Mouse (Mus musculus): ENCODE results near the gene Rassf1. TPM values are rescaled to one million over a fixed set of nuclear protein-coding genes. Genes with fewer than 3 reads are reported as not detected.

Rassf1 gene
- polyA plus RNA-seq, 1 experiment from 2014 or later = 15.8 TPM

- Histone ChIP-seq H3K4me2 (no peak overlapping the region), H3K27ac (replicated peaks) (no peak overlapping the region), H3K27me3 (peaks cover 38% of the 10 kb centered on the region), H3K4me3 (replicated peaks) (no peak overlapping the region), H3K9me3 (replicated peaks) (no peaks in the 10 kb centered on the region), H3K9ac (no peak overlapping the region), H3K36me3 (replicated peaks) (peaks cover 16% of the 10 kb centered on the region), H3K4me1 (replicated peaks) (peaks cover 49% of the 10 kb centered on the region)
- 58% methylated on average over 5 of the region's 5 CpGs for WGBS (ENCODE audit: insufficient replicate concordance)
- ATAC-seq (ENCODE audit: insufficient read depth) = no peak
These were observed 47.0 kb downstream of the Rassf1 start for GRCm38 (mm10) chr9:107598385-107598784.

- ATAC-seq (ENCODE audit: insufficient read depth) = no peak
- peaks cover 6% of the 10 kb centered on the region for H3K36me3 ChIP-seq (replicated peaks)
- 67% methylated on average over 9 of the region's 9 CpGs for WGBS (ENCODE audit: insufficient replicate concordance)
- H3K4me1 ChIP-seq (replicated peaks) = peaks cover 46% of the 10 kb centered on the region
- H3K4me2 ChIP-seq = no peak overlapping the region
- no peak overlapping the region for H3K4me3 ChIP-seq (replicated peaks)
- peaks cover 48% of the 10 kb centered on the region for H3K27me3 ChIP-seq
- H3K9ac ChIP-seq = no peak overlapping the region
- no peak overlapping the region for H3K27ac ChIP-seq (replicated peaks)
- H3K9me3 ChIP-seq (replicated peaks) = no peaks in the 10 kb centered on the region
These were observed 48.1 kb downstream of the Rassf1 start for GRCm38 (mm10) chr9:107599433-107599832.

GRCm38 (mm10) chr9:107599842-107600241, 48.5 kb downstream of the Rassf1 start:
- H3K27ac ChIP-seq (replicated peaks) = no peak overlapping the region
- no peak for ATAC-seq (ENCODE audit: insufficient read depth)
- H3K4me3 ChIP-seq (replicated peaks) = no peak overlapping the region
- H3K9ac ChIP-seq = no peak overlapping the region
- 69% methylated on average over 14 of the region's 14 CpGs for WGBS (ENCODE audit: insufficient replicate concordance)
- no peak overlapping the region for H3K4me2 ChIP-seq
- H3K36me3 ChIP-seq (replicated peaks) = peaks cover 2% of the 10 kb centered on the region
- peaks cover 48% of the 10 kb centered on the region for H3K4me1 ChIP-seq (replicated peaks)
- peaks cover 48% of the 10 kb centered on the region for H3K27me3 ChIP-seq
- no peaks in the 10 kb centered on the region for H3K9me3 ChIP-seq (replicated peaks)

- Histone ChIP-seq H3K9ac (no peak overlapping the region), H3K4me1 (replicated peaks) (peaks cover 55% of the 10 kb centered on the region), H3K4me2 (no peak overlapping the region), H3K27ac (replicated peaks) (no peak overlapping the region), H3K27me3 (peaks cover 56% of the 10 kb centered on the region), H3K36me3 (replicated peaks) (no peaks in the 10 kb centered on the region; the same call in 1 of the 2 replicates), H3K9me3 (replicated peaks) (no peaks in the 10 kb centered on the region), H3K4me3 (replicated peaks) (no peak overlapping the region)
- 62% methylated on average over 12 of the region's 12 CpGs for WGBS (ENCODE audit: insufficient replicate concordance)
- ATAC-seq (ENCODE audit: insufficient read depth) = no peak
These were observed 49.4 kb downstream of the Rassf1 start for GRCm38 (mm10) chr9:107600745-107601144.

- peaks cover 61% of the 10 kb centered on the region for H3K27me3 ChIP-seq
- ATAC-seq (ENCODE audit: insufficient read depth) = no peak
- H3K4me3 ChIP-seq (replicated peaks) = no peak overlapping the region
- WGBS (ENCODE audit: insufficient replicate concordance) = 73% methylated on average over 11 of the region's 11 CpGs
- H3K9ac ChIP-seq = no peak overlapping the region
- H3K4me1 ChIP-seq (replicated peaks) = peaks cover 55% of the 10 kb centered on the region
- no peaks in the 10 kb centered on the region for H3K36me3 ChIP-seq (replicated peaks)
- H3K27ac ChIP-seq (replicated peaks) = no peak overlapping the region
- H3K4me2 ChIP-seq = no peak overlapping the region
- H3K9me3 ChIP-seq (replicated peaks) = no peaks in the 10 kb centered on the region
These were observed 49.9 kb downstream of the Rassf1 start for GRCm38 (mm10) chr9:107601275-107601674.

GRCm38 (mm10) chr9:107602068-107602648, 50.8 kb downstream of the Rassf1 start:
- Histone ChIP-seq H3K27me3 (peaks cover 62% of the 10 kb centered on the region), H3K4me2 (peak overlapping the region; percentile 54), H3K4me1 (replicated peaks) (peaks cover 55% of the 10 kb centered on the region), H3K4me3 (replicated peaks) (peak overlapping the region; percentile 31), H3K27ac (replicated peaks) (no peak overlapping the region), H3K36me3 (replicated peaks) (no peaks in the 10 kb centered on the region), H3K9ac (no peak overlapping the region), H3K9me3 (replicated peaks) (no peaks in the 10 kb centered on the region)
- 4% methylated on average over 10 of the region's 10 CpGs for WGBS (ENCODE audit: insufficient replicate concordance)
- 0 out of 2 replicates have a peak, but pooled peaks have one; percentile 33 for ATAC-seq (ENCODE audit: insufficient read depth)

- Histone ChIP-seq H3K9ac (no peak overlapping the region), H3K27me3 (peaks cover 62% of the 10 kb centered on the region), H3K36me3 (replicated peaks) (no peaks in the 10 kb centered on the region), H3K9me3 (replicated peaks) (no peaks in the 10 kb centered on the region), H3K4me1 (replicated peaks) (peaks cover 57% of the 10 kb centered on the region), H3K4me2 (no peak overlapping the region), H3K4me3 (replicated peaks) (no peak overlapping the region), H3K27ac (replicated peaks) (no peak overlapping the region)
- ATAC-seq (ENCODE audit: insufficient read depth) = no peak
- WGBS (ENCODE audit: insufficient replicate concordance) = 57% methylated on average over 6 of the region's 6 CpGs
These were observed 51.9 kb downstream of the Rassf1 start for GRCm38 (mm10) chr9:107603251-107603650.

- WGBS (ENCODE audit: insufficient replicate concordance) = 45% methylated on average over 23 of the region's 23 CpGs
- H3K4me2 ChIP-seq = peak overlapping the region; percentile 10; the same call in 1 of the 2 replicates
- H3K9ac ChIP-seq = no peak overlapping the region
These were observed 53.8 kb downstream of the Rassf1 start for GRCm38 (mm10) chr9:107605041-107605661.

GRCm38 (mm10) chr9:107606591-107606990, 55.2 kb downstream of the Rassf1 start:
- H3K4me1 ChIP-seq (replicated peaks) = peaks cover 50% of the 10 kb centered on the region
- peaks cover 34% of the 10 kb centered on the region for H3K27me3 ChIP-seq
- no peak overlapping the region for H3K4me3 ChIP-seq (replicated peaks)
- H3K36me3 ChIP-seq (replicated peaks) = no peaks in the 10 kb centered on the region
- H3K9me3 ChIP-seq (replicated peaks) = no peaks in the 10 kb centered on the region
- ATAC-seq (ENCODE audit: insufficient read depth) = no peak
- H3K27ac ChIP-seq (replicated peaks) = no peak overlapping the region
- peak overlapping the region; percentile 5; the same call in 1 of the 2 replicates for H3K4me2 ChIP-seq
- WGBS (ENCODE audit: insufficient replicate concordance) = 50% methylated on average over 9 of the region's 9 CpGs
- no peak overlapping the region for H3K9ac ChIP-seq

More at GRCm38 (mm10) chr9:107605041-107605661, 53.8 kb downstream of the Rassf1 start:
- Histone ChIP-seq H3K27me3 (peaks cover 47% of the 10 kb centered on the region), H3K36me3 (replicated peaks) (no peaks in the 10 kb centered on the region), H3K9me3 (replicated peaks) (no peaks in the 10 kb centered on the region), H3K27ac (replicated peaks) (no peak overlapping the region), H3K4me1 (replicated peaks) (peaks cover 51% of the 10 kb centered on the region), H3K4me3 (replicated peaks) (no peak overlapping the region)
- no peak; the same call in 1 of the 2 replicates for ATAC-seq (ENCODE audit: insufficient read depth)

GRCm38 (mm10) chr9:107607036-107607435, 55.7 kb downstream of the Rassf1 start:
- no peak overlapping the region for H3K4me3 ChIP-seq (replicated peaks)
- no peak for ATAC-seq (ENCODE audit: insufficient read depth)
- 61% methylated on average over 2 of the region's 2 CpGs for WGBS (ENCODE audit: insufficient replicate concordance)

GRCm38 (mm10) chr9:107607653-107608245, 56.4 kb downstream of the Rassf1 start:
- WGBS (ENCODE audit: insufficient replicate concordance) = 42% methylated on average over 9 of the region's 9 CpGs
- ATAC-seq (ENCODE audit: insufficient read depth) = no peak
- Histone ChIP-seq H3K27ac (replicated peaks) (no peak overlapping the region), H3K4me2 (no peak overlapping the region), H3K9me3 (replicated peaks) (no peaks in the 10 kb centered on the region), H3K9ac (no peak overlapping the region), H3K27me3 (peaks cover 30% of the 10 kb centered on the region), H3K36me3 (replicated peaks) (no peaks in the 10 kb centered on the region), H3K4me1 (replicated peaks) (peaks cover 50% of the 10 kb centered on the region), H3K4me3 (replicated peaks) (no peak overlapping the region)

More at GRCm38 (mm10) chr9:107607036-107607435, 55.7 kb downstream of the Rassf1 start:
- no peak overlapping the region for H3K27ac ChIP-seq (replicated peaks)
- H3K27me3 ChIP-seq = peaks cover 31% of the 10 kb centered on the region
- H3K4me2 ChIP-seq = peak overlapping the region; percentile 5; the same call in 1 of the 2 replicates
- no peaks in the 10 kb centered on the region for H3K36me3 ChIP-seq (replicated peaks)
- no peaks in the 10 kb centered on the region for H3K9me3 ChIP-seq (replicated peaks)
- peaks cover 50% of the 10 kb centered on the region for H3K4me1 ChIP-seq (replicated peaks)
- no peak overlapping the region for H3K9ac ChIP-seq

Measured in liver, embryonic 15.5 days (tissue).